Mouse (Mus musculus) small intestine, adult 2 months (tissue): ENCODE data around the gene Tnfrsf22.

Experiments used
- CTCF ChIP-seq: fragments of 200-500 bp; IDR thresholded peaks from 2 replicates; pipeline ENCODE4 v1.5.1; 2012; ENCODE audit warnings: low read depth, mild to moderate bottlenecking, control low read depth, inconsistent platforms, low read length, moderate library complexity, mixed read lengths; ENCODE audit not compliant: insufficient replicate concordance, insufficient read length; ENCODE audit errors: extremely low read depth
- POLR2A ChIP-seq: fragments of 200-500 bp; IDR thresholded peaks from 2 replicates; pipeline ENCODE4 v1.6.1; 2012; ENCODE audit warnings: low read depth, mild to moderate bottlenecking, control low read depth, inconsistent platforms, low read length, moderate library complexity

DNA sequence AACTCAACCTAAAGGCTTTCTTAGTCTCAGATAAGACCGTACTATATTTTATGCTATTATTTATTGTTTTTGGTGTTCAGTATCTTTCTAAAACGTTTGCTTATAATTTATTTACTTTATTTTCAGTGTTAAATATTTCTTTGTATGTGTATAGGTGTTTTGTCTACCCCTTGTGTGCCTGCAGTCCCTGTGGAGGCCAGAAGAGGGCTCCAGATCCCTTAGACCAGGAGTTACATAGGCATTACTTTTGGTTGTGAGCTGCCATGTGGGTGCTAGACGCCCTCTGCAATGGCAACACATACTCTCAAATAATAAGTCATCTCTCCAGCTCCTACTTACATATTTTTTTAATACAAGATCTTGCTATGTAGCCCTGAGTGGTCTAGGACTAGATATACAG, 37.2 kb downstream of the Tnfrsf22 start:
- TF ChIP-seq POLR2A (no peak), CTCF (peak; percentile 43; the same call in 1 of the 2 replicates)
